Mouse (Mus musculus) midbrain, embryonic 12.5 days (tissue): ENCODE measurements around the gene Krt84. TPM values are rescaled to one million over a fixed set of nuclear protein-coding genes. Genes with fewer than 3 reads are reported as not detected.

ENCODE experiments used
- ATAC-seq: fragments of 200-750 bp; cut with Nextera tagmentation; 2 replicates; pipeline ENCODE4 v1.8.0; 2017; ENCODE audit warnings: low read depth, moderate TSS enrichment, moderate library complexity; ENCODE audit not compliant: low FRiP score
- H3K27ac ChIP-seq: fragments of 300-500 bp; sonication (generic); replicated peaks from 2 replicates; pipeline ENCODE4 v1.5.1; 2016; ENCODE audit warnings: mild to moderate bottlenecking
- H3K27me3 ChIP-seq: fragments of 300-500 bp; sonication (generic); 2 replicates; pipeline ENCODE4 v1.6.1; 2016; ENCODE audit warnings: mild to moderate bottlenecking
- H3K36me3 ChIP-seq: fragments of 300-500 bp; sonication (generic); 2 replicates; pipeline ENCODE4 v1.6.1; 2016
- H3K4me1 ChIP-seq: fragments of 300-500 bp; sonication (generic); 2 replicates; pipeline ENCODE4 v1.6.1; 2016
- H3K4me2 ChIP-seq: fragments of 300-500 bp; sonication (generic); replicated peaks from 2 replicates; pipeline ENCODE4 v1.6.1; 2016; ENCODE audit warnings: mild to moderate bottlenecking, moderate library complexity
- H3K4me3 ChIP-seq: fragments of 300-500 bp; sonication (generic); 2 replicates; pipeline ENCODE4 v1.5.1; 2016; ENCODE audit warnings: mild to moderate bottlenecking
- H3K9ac ChIP-seq: fragments of 300-500 bp; sonication (generic); replicated peaks from 2 replicates; pipeline ENCODE4 v1.6.1; 2016; ENCODE audit warnings: mild to moderate bottlenecking, moderate library complexity
- H3K9me3 ChIP-seq: fragments of 300-500 bp; sonication (generic); 2 replicates; pipeline ENCODE4 v1.6.1; 2016; ENCODE audit warnings: mild to moderate bottlenecking
- WGBS: fragments of 180-500 bp; shearing (Covaris S2); methylation state at CpG from one replicate; pipeline ENCODE4 v1.1.7; 2016; 5-methylcytosine and 5-hydroxymethylcytosine counted together
- polyA plus RNA-seq: library from polyadenylated mRNA; unstranded; fragments of >200 nt; fragmentation: Nextera tagmentation; extraction: Ambion mirVana; gene quantifications from 2 replicates; pipeline ENCODE4 v1.2.1, GENCODE M21; 2016

Gene Krt84
- polyA plus RNA-seq, result not detected in 2 replicates

- WGBS, result 87% methylated on average over 7 of the region's 7 CpGs
- no peak within 1 kb of the TSS for H3K27ac ChIP-seq
Observed at GRCm38 (mm10) chr15:101532720-101533119, at the start of gene Krt84. Gene Krt84 (minus strand): TSS chr15:101532820.

GRCm38 (mm10) chr15:101581701-101582100 lies 49.1 kb upstream of the Krt84 start:
- Histone ChIP-seq H3K9me3 (no peaks in the 10 kb centered on the region), H3K27ac (no peak overlapping the region)
- ATAC-seq, result no peak

More at GRCm38 (mm10) chr15:101532720-101533119, at the start of gene Krt84:
- no peaks in the 10 kb centered on the region for H3K27me3 ChIP-seq
- no peak within 1 kb of the TSS for H3K9ac ChIP-seq
- H3K4me3 ChIP-seq, result no peak within 1 kb of the TSS
- H3K9me3 ChIP-seq, result no peaks in the 10 kb centered on the region
- H3K4me1 ChIP-seq, result no peaks in the 10 kb centered on the region
- H3K4me2 ChIP-seq, result no peak within 1 kb of the TSS
- H3K36me3 ChIP-seq, result no peaks in the 10 kb centered on the region
- ATAC-seq, result no peak

GRCm38 (mm10) chr15:101575506-101575905 lies 42.9 kb upstream of the Krt84 start:
- H3K4me3 ChIP-seq, result no peak overlapping the region
- WGBS, result 89% methylated on average over 5 of the region's 5 CpGs
- no peaks in the 10 kb centered on the region for H3K9me3 ChIP-seq
- no peak overlapping the region for H3K4me2 ChIP-seq
- no peak for ATAC-seq
- H3K9ac ChIP-seq, result no peak overlapping the region
- no peaks in the 10 kb centered on the region for H3K4me1 ChIP-seq
- H3K36me3 ChIP-seq, result no peaks in the 10 kb centered on the region
- H3K27me3 ChIP-seq, result no peaks in the 10 kb centered on the region; the same call in 1 of the 2 replicates
- H3K27ac ChIP-seq, result no peak overlapping the region

More at GRCm38 (mm10) chr15:101581701-101582100, 49.1 kb upstream of the Krt84 start:
- no peak overlapping the region for H3K4me2 ChIP-seq
- H3K4me1 ChIP-seq, result no peaks in the 10 kb centered on the region
- H3K9ac ChIP-seq, result no peak overlapping the region
- H3K4me3 ChIP-seq, result no peak overlapping the region
- WGBS, result 84% methylated on average over 3 of the region's 3 CpGs
- H3K27me3 ChIP-seq, result no peaks in the 10 kb centered on the region
- H3K36me3 ChIP-seq, result no peaks in the 10 kb centered on the region

GRCm38 (mm10) chr15:101573796-101574345 lies 41.3 kb upstream of the Krt84 start, which contains the start of gene Krt75:
Gene Krt75 (minus strand): TSS chr15:101573904.
- Histone ChIP-seq H3K27me3 (no peaks in the 10 kb centered on the region; the same call in 1 of the 2 replicates), H3K9ac (no peak within 1 kb of the TSS), H3K9me3 (no peaks in the 10 kb centered on the region), H3K36me3 (no peaks in the 10 kb centered on the region), H3K27ac (no peak within 1 kb of the TSS), H3K4me1 (no peaks in the 10 kb centered on the region), H3K4me2 (no peak within 1 kb of the TSS), H3K4me3 (no peak within 1 kb of the TSS)
- ATAC-seq, result no peak
- 74% methylated on average over 15 of the region's 15 CpGs for WGBS

GRCm38 (mm10) chr15:101567780-101568179 lies 35.2 kb upstream of the Krt84 start:
- Histone ChIP-seq H3K4me1 (no peaks in the 10 kb centered on the region), H3K36me3 (no peaks in the 10 kb centered on the region), H3K9me3 (no peaks in the 10 kb centered on the region), H3K9ac (no peak overlapping the region), H3K27me3 (no peaks in the 10 kb centered on the region; the same call in 1 of the 2 replicates), H3K4me2 (no peak overlapping the region), H3K4me3 (no peak overlapping the region), H3K27ac (no peak overlapping the region)
- WGBS, result 47% methylated on average over 7 of the region's 7 CpGs
- no peak for ATAC-seq

- ATAC-seq, result no peak
- no peaks in the 10 kb centered on the region for H3K9me3 ChIP-seq
- no peak within 1 kb of the TSS for H3K9ac ChIP-seq
- no peaks in the 10 kb centered on the region for H3K36me3 ChIP-seq
- H3K27me3 ChIP-seq, result peaks cover 4% of the 10 kb centered on the region; the same call in 1 of the 2 replicates
- no peak within 1 kb of the TSS for H3K27ac ChIP-seq
- 60% methylated on average over 5 of the region's 5 CpGs for WGBS
- H3K4me1 ChIP-seq, result peaks cover 9% of the 10 kb centered on the region
- no peak within 1 kb of the TSS for H3K4me3 ChIP-seq
- H3K4me2 ChIP-seq, result no peak within 1 kb of the TSS
Observed at GRCm38 (mm10) chr15:101562850-101563249, 30.2 kb upstream of the Krt84 start, which contains the start of gene Krt90. Gene Krt90 (minus strand): TSS chr15:101562950.

GRCm38 (mm10) chr15:101558034-101558646 lies 25.5 kb upstream of the Krt84 start:
- H3K4me2 ChIP-seq, result no peak overlapping the region
- 8% methylated on average over 7 of the region's 7 CpGs for WGBS
- no peak overlapping the region for H3K9ac ChIP-seq
- no peak for ATAC-seq
- no peak overlapping the region for H3K4me3 ChIP-seq
- no peaks in the 10 kb centered on the region for H3K36me3 ChIP-seq
- H3K9me3 ChIP-seq, result no peaks in the 10 kb centered on the region
- peaks cover 15% of the 10 kb centered on the region for H3K4me1 ChIP-seq
- peaks cover 8% of the 10 kb centered on the region for H3K27me3 ChIP-seq
- no peak overlapping the region for H3K27ac ChIP-seq

- peaks cover 19% of the 10 kb centered on the region for H3K27me3 ChIP-seq
- no peaks in the 10 kb centered on the region for H3K9me3 ChIP-seq
- peak; percentile 38; the same call in 1 of the 2 replicates for ATAC-seq
- 0 out of 2 replicates have a peak overlapping the region, but pooled peaks have one; percentile 5 for H3K4me3 ChIP-seq
- H3K4me2 ChIP-seq, result peak overlapping the region; percentile 39
- no peak overlapping the region for H3K27ac ChIP-seq
- peaks cover 16% of the 10 kb centered on the region for H3K4me1 ChIP-seq
- H3K36me3 ChIP-seq, result no peaks in the 10 kb centered on the region
- 0 out of 2 replicates have a peak overlapping the region, but pooled peaks have one; percentile 6 for H3K9ac ChIP-seq
- WGBS, result 0% methylated on average over 11 of the region's 11 CpGs
Observed at GRCm38 (mm10) chr15:101553169-101553568, 20.5 kb upstream of the Krt84 start.

GRCm38 (mm10) chr15:101552188-101552587 lies 19.6 kb upstream of the Krt84 start:
- WGBS, result 92% methylated on average over 8 of the region's 8 CpGs
- no peak for ATAC-seq
- Histone ChIP-seq H3K9ac (no peak overlapping the region), H3K4me1 (peaks cover 11% of the 10 kb centered on the region; the same call in 1 of the 2 replicates), H3K4me3 (no peak overlapping the region), H3K36me3 (no peaks in the 10 kb centered on the region), H3K9me3 (no peaks in the 10 kb centered on the region), H3K27me3 (peaks cover 19% of the 10 kb centered on the region), H3K27ac (no peak overlapping the region), H3K4me2 (no peak overlapping the region)

GRCm38 (mm10) chr15:101550567-101550966 lies 17.9 kb upstream of the Krt84 start, which contains the start of gene Krt82:
Gene Krt82 (minus strand): TSS chr15:101550667.
- no peak within 1 kb of the TSS for H3K27ac ChIP-seq
- no peak for ATAC-seq
- H3K4me2 ChIP-seq, result no peak within 1 kb of the TSS

GRCm38 (mm10) chr15:101544478-101544877 lies 11.9 kb upstream of the Krt84 start:
- Histone ChIP-seq H3K9me3 (no peaks in the 10 kb centered on the region), H3K4me1 (no peaks in the 10 kb centered on the region), H3K4me2 (no peak overlapping the region), H3K36me3 (no peaks in the 10 kb centered on the region), H3K27me3 (0 out of 2 replicates have a peak, but pooled peaks cover 3% of the 10 kb centered on the region), H3K27ac (no peak overlapping the region), H3K4me3 (no peak overlapping the region), H3K9ac (no peak overlapping the region)
- 66% methylated on average over 3 of the region's 3 CpGs for WGBS
- ATAC-seq, result no peak

More at GRCm38 (mm10) chr15:101550567-101550966, 17.9 kb upstream of the Krt84 start, which contains the start of gene Krt82:
- Histone ChIP-seq H3K27me3 (peaks cover 19% of the 10 kb centered on the region), H3K4me1 (peaks cover 11% of the 10 kb centered on the region; the same call in 1 of the 2 replicates), H3K9me3 (no peaks in the 10 kb centered on the region), H3K36me3 (no peaks in the 10 kb centered on the region), H3K9ac (no peak within 1 kb of the TSS), H3K4me3 (no peak within 1 kb of the TSS)
- WGBS, result 80% methylated on average over 7 of the region's 7 CpGs

GRCm38 (mm10) chr15:101542543-101542942 lies 9.9 kb upstream of the Krt84 start:
- Histone ChIP-seq H3K4me1 (no peaks in the 10 kb centered on the region), H3K9ac (no peak overlapping the region), H3K9me3 (no peaks in the 10 kb centered on the region), H3K36me3 (no peaks in the 10 kb centered on the region), H3K27ac (no peak overlapping the region), H3K27me3 (0 out of 2 replicates have a peak, but pooled peaks cover 3% of the 10 kb centered on the region), H3K4me2 (no peak overlapping the region), H3K4me3 (no peak overlapping the region)
- WGBS, result 63% methylated on average over 9 of the region's 9 CpGs
- ATAC-seq, result no peak
